Mouse (Mus musculus): ENCODE results near the gene Susd4.

Gene Susd4

GRCm38 (mm10) chr1:182861671-182862358 is 98.2 kb downstream of the Susd4 start:
- Histone ChIP-seq H3K36me3 (ENCODE audit: control insufficient read depth, insufficient read depth, low read length, poor library complexity, severe bottlenecking) (no peaks in the 10 kb centered on the region), H3K27me3 (ENCODE audit: control insufficient read depth, insufficient read depth, low read length, poor library complexity, severe bottlenecking) (no peaks in the 10 kb centered on the region)
- DNase-seq (ENCODE audit: low read depth, low spot score) = no peak

DNA sequence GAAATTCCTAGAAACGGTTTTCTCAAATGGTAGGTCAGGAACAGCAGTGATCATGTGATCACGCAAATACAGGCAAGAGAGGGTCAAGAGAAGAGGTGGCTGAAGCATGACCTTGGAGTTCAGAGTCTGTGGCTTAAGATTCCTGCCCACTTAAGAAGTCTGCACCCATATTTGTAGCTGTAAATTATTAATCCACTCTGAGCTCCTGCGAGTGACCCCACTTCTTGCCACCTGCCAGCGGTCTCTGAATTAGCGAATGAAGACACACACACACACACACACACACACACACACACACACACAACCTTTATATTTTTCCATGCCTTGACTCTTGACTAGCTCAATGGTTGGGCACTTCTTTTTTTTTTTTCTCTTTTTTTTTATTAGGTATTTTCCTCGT is 99.7 kb downstream of the Susd4 start:
- H3K36me3 ChIP-seq (ENCODE audit: control insufficient read depth, insufficient read depth, low read length, poor library complexity, severe bottlenecking) = no peaks in the 10 kb centered on the region
- DNase-seq (ENCODE audit: low read depth, low spot score) = no peak
- H3K27me3 ChIP-seq (ENCODE audit: control insufficient read depth, insufficient read depth, low read length, poor library complexity, severe bottlenecking) = no peaks in the 10 kb centered on the region

DNA sequence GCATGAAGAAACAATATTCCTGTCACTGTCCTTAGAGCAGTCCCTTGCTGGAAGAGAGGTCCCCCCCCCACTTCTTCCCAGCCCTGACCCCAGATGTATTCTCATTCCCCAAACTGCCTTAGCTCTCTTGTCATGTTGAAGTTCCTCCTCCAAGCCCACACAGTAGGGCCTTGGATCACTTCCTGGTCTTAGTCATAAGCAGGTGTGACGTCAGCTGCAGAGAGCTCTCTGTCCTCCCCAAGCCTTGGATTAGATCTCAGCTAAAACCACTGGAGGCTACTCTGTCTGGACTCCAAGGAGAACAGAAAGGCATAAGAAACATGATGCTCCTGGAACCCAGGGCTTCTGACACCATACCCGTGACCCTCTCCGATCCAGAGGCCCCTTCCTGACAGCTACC is 104.2 kb downstream of the Susd4 start:
- no peaks in the 10 kb centered on the region for H3K27me3 ChIP-seq (ENCODE audit: control insufficient read depth, insufficient read depth, low read length, poor library complexity, severe bottlenecking)
- no peak for DNase-seq (ENCODE audit: low read depth, low spot score)
- H3K36me3 ChIP-seq (ENCODE audit: control insufficient read depth, insufficient read depth, low read length, poor library complexity, severe bottlenecking) = no peaks in the 10 kb centered on the region

GRCm38 (mm10) chr1:182868432-182869113 is 104.9 kb downstream of the Susd4 start:
- H3K36me3 ChIP-seq (ENCODE audit: control insufficient read depth, insufficient read depth, low read length, poor library complexity, severe bottlenecking) = no peaks in the 10 kb centered on the region
- no peak for DNase-seq (ENCODE audit: low read depth, low spot score)
- H3K27me3 ChIP-seq (ENCODE audit: control insufficient read depth, insufficient read depth, low read length, poor library complexity, severe bottlenecking) = no peaks in the 10 kb centered on the region

GRCm38 (mm10) chr1:182869114-182869456 is 105.4 kb downstream of the Susd4 start:
- no peaks in the 10 kb centered on the region for H3K36me3 ChIP-seq (ENCODE audit: control insufficient read depth, insufficient read depth, low read length, poor library complexity, severe bottlenecking)
- no peak for DNase-seq (ENCODE audit: low read depth, low spot score)

GRCm38 (mm10) chr1:182878156-182878555 is 114.5 kb downstream of the Susd4 start:
- no peaks in the 10 kb centered on the region for H3K27me3 ChIP-seq (ENCODE audit: control insufficient read depth, insufficient read depth, low read length, poor library complexity, severe bottlenecking)
- no peak for DNase-seq (ENCODE audit: low read depth, low spot score)
- no peaks in the 10 kb centered on the region for H3K36me3 ChIP-seq (ENCODE audit: control insufficient read depth, insufficient read depth, low read length, poor library complexity, severe bottlenecking)

More at GRCm38 (mm10) chr1:182869114-182869456, 105.4 kb downstream of the Susd4 start:
- no peaks in the 10 kb centered on the region for H3K27me3 ChIP-seq (ENCODE audit: control insufficient read depth, insufficient read depth, low read length, poor library complexity, severe bottlenecking)

DNA sequence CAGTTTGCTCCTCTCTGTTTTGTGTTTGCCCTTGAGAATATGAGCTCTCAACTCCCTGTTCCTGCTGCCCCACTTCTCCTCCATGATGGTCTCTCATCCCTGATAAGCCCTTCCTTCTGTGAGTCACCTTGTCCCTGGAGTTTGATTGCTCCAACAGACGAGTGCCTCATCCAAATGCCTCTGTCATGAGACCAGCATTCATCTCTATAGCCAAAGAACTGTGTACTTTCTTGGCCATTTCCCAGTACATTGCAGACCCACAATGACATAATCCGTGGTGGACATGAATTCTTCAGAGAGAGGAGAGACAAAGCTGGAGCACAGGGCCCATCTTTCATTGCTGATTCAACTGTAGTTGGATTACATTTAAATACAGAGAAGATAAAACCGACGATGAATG is 115.1 kb downstream of the Susd4 start:
- DNase-seq (ENCODE audit: low read depth, low spot score) = no peak
- no peaks in the 10 kb centered on the region for H3K36me3 ChIP-seq (ENCODE audit: control insufficient read depth, insufficient read depth, low read length, poor library complexity, severe bottlenecking)
- no peaks in the 10 kb centered on the region for H3K27me3 ChIP-seq (ENCODE audit: control insufficient read depth, insufficient read depth, low read length, poor library complexity, severe bottlenecking)

GRCm38 (mm10) chr1:182881246-182881645 is 117.6 kb downstream of the Susd4 start:
- no peaks in the 10 kb centered on the region for H3K36me3 ChIP-seq (ENCODE audit: control insufficient read depth, insufficient read depth, low read length, poor library complexity, severe bottlenecking)
- no peak for DNase-seq (ENCODE audit: low read depth, low spot score)
- H3K27me3 ChIP-seq (ENCODE audit: control insufficient read depth, insufficient read depth, low read length, poor library complexity, severe bottlenecking) = no peaks in the 10 kb centered on the region

DNA sequence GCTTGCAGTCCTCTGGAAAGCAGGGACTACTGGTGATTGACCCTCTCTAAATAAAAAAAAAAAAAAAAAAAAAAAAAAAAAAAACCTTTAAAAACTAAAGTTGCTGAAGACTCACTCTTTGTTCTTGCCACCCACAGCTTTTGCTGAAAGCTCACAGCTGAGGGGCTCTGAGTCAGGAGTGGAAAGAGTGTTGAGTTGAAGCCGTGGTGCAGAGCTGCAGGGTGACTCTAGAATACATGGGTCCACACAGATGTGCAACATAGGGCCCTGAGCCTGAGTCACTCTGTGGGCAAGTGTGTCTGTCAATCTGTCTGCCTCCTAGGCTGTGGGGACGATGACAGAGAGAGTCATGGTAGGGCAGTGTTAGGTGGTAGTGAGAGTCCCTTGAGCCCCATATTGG is 119.0 kb downstream of the Susd4 start:
- no peaks in the 10 kb centered on the region for H3K36me3 ChIP-seq (ENCODE audit: control insufficient read depth, insufficient read depth, low read length, poor library complexity, severe bottlenecking)
- no peaks in the 10 kb centered on the region for H3K27me3 ChIP-seq (ENCODE audit: control insufficient read depth, insufficient read depth, low read length, poor library complexity, severe bottlenecking)
- DNase-seq (ENCODE audit: low read depth, low spot score) = no peak

DNA sequence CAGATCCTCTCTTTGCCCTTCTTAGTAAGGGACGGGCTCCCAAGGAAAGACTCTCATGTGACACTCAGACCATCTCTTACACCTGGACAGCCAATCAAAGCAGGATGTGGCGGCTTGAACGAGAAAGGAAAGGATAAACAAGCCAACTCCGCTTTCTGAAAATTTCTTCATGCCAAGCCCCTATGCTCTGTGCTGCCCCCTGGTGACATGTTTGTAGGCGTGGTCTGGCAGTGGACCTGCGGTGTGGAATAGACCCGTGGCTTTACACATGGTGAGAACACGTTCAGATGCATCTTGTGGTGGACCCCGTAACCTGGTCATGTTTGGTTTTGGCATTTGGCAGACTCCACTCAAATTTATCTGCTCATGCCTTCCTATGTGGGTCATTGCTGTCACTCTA is 132.0 kb downstream of the Susd4 start:
- Histone ChIP-seq H3K27me3 (ENCODE audit: control insufficient read depth, insufficient read depth, low read length, poor library complexity, severe bottlenecking) (no peaks in the 10 kb centered on the region), H3K36me3 (ENCODE audit: control insufficient read depth, insufficient read depth, low read length, poor library complexity, severe bottlenecking) (no peaks in the 10 kb centered on the region)
- peak; percentile 22 for DNase-seq (ENCODE audit: low read depth, low spot score)

- Histone ChIP-seq H3K27me3 (ENCODE audit: control insufficient read depth, insufficient read depth, low read length, poor library complexity, severe bottlenecking) (no peaks in the 10 kb centered on the region), H3K36me3 (ENCODE audit: control insufficient read depth, insufficient read depth, low read length, poor library complexity, severe bottlenecking) (no peaks in the 10 kb centered on the region)
- no peak for DNase-seq (ENCODE audit: low read depth, low spot score)
Measured at GRCm38 (mm10) chr1:182897071-182897470, 133.4 kb downstream of the Susd4 start.

GRCm38 (mm10) chr1:182897506-182898138 is 134.0 kb downstream of the Susd4 start:
- DNase-seq (ENCODE audit: low read depth, low spot score) = no peak
- H3K27me3 ChIP-seq (ENCODE audit: control insufficient read depth, insufficient read depth, low read length, poor library complexity, severe bottlenecking) = no peaks in the 10 kb centered on the region
- H3K36me3 ChIP-seq (ENCODE audit: control insufficient read depth, insufficient read depth, low read length, poor library complexity, severe bottlenecking) = no peaks in the 10 kb centered on the region

- DNase-seq (ENCODE audit: low read depth, low spot score) = no peak
- no peaks in the 10 kb centered on the region for H3K36me3 ChIP-seq (ENCODE audit: control insufficient read depth, insufficient read depth, low read length, poor library complexity, severe bottlenecking)
- no peaks in the 10 kb centered on the region for H3K27me3 ChIP-seq (ENCODE audit: control insufficient read depth, insufficient read depth, low read length, poor library complexity, severe bottlenecking)
Measured at GRCm38 (mm10) chr1:182902095-182902494, 138.4 kb downstream of the Susd4 start.

DNA sequence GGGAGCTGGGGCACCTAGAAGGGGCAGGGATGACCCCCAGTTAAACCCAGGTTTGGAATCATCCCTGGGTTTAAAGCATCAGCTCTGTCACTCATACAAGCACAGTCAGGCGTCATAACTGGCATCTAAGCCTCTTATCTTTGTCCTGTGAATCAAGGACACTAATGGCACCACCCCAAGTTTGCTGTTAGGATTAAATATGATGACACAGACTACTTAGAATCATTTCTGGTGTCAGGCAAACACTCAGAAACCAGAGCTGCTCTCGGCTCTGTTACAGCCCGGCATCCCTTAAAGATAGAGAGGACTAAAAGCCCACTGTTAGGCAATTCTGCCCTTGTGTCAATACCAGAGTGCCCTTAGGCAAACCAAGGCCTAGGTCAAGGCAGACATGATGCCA is 139.2 kb downstream of the Susd4 start:
- no peak for DNase-seq (ENCODE audit: low read depth, low spot score)
- Histone ChIP-seq H3K36me3 (ENCODE audit: control insufficient read depth, insufficient read depth, low read length, poor library complexity, severe bottlenecking) (no peaks in the 10 kb centered on the region), H3K27me3 (ENCODE audit: control insufficient read depth, insufficient read depth, low read length, poor library complexity, severe bottlenecking) (no peaks in the 10 kb centered on the region)

- no peaks in the 10 kb centered on the region for H3K27me3 ChIP-seq (ENCODE audit: control insufficient read depth, insufficient read depth, low read length, poor library complexity, severe bottlenecking)
- no peak for DNase-seq (ENCODE audit: low read depth, low spot score)
- no peaks in the 10 kb centered on the region for H3K36me3 ChIP-seq (ENCODE audit: control insufficient read depth, insufficient read depth, low read length, poor library complexity, severe bottlenecking)
Measured at GRCm38 (mm10) chr1:182905669-182906068, 142.0 kb downstream of the Susd4 start.

Measured in splenic B cell, adult 2 months (primary cell).